Mouse (Mus musculus): ENCODE data around the gene Dcaf12. TPM values are rescaled to one million over a fixed set of nuclear protein-coding genes. Genes with fewer than 3 reads are reported as not detected.

Dcaf12 gene
- 21.1 and 26.3 TPM in 2 replicates for polyA plus RNA-seq (2012; ENCODE audit: insufficient read depth, low replicate concordance)

DNA sequence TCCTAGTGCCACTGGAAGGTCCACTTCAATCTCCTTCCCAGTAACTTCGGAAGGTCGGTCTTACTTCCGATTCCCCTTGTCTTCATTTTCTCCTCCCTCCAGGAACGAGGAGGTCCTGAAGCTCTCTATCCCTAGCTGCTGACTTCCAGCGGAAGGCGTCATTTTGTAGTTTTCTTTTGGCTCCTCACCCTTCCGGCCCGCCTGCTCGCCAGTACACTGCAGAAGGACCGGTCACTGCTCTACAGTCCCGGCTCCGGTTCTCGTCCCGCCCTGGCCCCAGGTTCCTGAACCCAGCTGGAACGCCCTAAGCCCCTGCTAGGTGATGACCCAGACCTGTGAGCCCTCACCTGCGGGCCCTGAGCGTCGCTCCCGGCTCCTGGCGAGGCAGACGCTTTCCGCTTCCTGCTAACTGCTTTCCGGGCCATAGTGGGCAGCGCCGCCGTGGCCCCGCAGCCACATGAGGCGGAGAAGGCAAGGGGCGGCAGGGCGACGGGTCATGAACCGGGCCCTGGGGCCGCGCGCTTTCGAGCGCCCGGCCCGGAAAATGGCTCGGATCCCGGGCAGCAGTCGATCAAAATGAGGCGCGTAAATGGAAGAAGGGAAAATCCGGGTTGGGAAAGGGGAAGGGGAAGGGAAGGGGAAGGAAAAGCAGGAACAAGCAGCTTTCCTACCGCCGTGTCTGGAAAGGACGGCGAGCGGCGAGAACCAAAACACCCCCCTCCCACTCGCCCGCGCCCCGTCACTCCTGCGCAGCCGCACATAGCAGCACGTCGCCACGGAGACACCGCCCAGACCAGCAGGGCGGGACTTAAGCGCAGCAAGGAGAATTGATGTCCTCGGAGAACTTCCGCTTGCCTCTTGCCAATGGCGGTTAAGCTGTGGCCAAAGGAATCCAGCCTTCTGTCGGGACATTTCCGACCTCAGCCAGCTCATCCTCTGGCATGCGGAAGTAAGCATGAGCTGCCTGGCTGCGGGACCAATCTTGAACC lies at the start of gene Dcaf12:
Gene Dcaf12, minus strand, starts transcription at position 749 of the 989 bp plus-strand sequence.
- Histone ChIP-seq H3K9me3 (no peaks in the 10 kb centered on the region), H3K4me1 (peaks cover 70% of the 10 kb centered on the region), H3K36me3 (replicated peaks; ENCODE audit: low read length) (peaks cover 39% of the 10 kb centered on the region), H3K27me3 (replicated peaks) (no peaks in the 10 kb centered on the region), H3K4me3 (replicated peaks) (peak within 1 kb of the TSS; percentile 98)
- TF ChIP-seq GATA1 (IDR thresholded peaks at IDR 0.05; ENCODE audit: borderline replicate concordance, low read length) (no peak), FLI1 (IDR thresholded peaks at IDR 0.05; ENCODE audit: low read length) (0 out of 2 replicates have a peak, but pooled peaks have one; percentile 12)

DNA sequence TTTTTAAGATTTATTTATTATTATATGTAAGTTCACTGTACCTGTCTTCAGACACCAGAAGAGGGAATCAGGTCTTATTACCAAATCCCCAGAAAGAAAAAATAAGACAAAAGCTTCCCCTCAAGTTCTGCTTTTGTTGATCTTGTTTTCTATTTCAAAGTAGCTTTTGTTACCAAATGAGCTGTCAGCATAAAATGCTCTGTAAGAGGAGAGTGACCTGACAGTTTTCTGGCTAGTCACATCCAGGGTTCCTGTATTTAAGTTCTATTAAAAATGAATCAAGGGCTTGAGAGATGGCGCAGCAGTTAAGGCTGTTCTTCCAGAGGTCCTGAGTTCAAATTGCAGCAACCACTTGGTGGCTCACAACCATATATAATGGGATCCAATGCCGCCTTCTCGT lies 46.4 kb upstream of the Dcaf12 start:
- H3K4me1 ChIP-seq = peaks cover 79% of the 10 kb centered on the region
- no peaks in the 10 kb centered on the region for H3K27me3 ChIP-seq (replicated peaks)
- H3K4me3 ChIP-seq (replicated peaks) = no peak overlapping the region
- no peaks in the 10 kb centered on the region for H3K9me3 ChIP-seq
- peaks cover 47% of the 10 kb centered on the region for H3K36me3 ChIP-seq (replicated peaks; ENCODE audit: low read length)
- no peak for TF ChIP-seq FLI1 (IDR thresholded peaks at IDR 0.05; ENCODE audit: low read length)
- TF ChIP-seq GATA1 (IDR thresholded peaks at IDR 0.05; ENCODE audit: borderline replicate concordance, low read length) = no peak

DNA sequence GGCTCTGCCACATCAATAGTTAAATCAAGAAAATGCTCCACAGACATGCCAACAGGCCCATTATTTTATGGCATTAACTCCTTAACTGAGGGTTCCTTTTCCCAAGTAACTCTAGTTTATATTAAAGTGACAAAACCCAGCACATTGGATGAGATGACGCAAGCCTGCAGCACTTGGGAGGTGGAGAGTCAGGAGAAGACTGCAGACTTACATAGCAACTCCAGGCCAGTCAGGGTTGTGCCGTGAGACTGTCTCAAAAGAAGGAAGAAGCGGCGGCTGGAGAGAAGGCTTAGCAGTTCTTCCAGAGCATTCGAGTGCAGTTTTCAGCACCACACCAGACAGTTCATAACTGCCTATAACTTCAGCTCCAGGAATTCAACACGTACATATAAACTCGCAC lies 44.7 kb upstream of the Dcaf12 start:
- H3K27me3 ChIP-seq (replicated peaks) = no peaks in the 10 kb centered on the region
- peaks cover 3% of the 10 kb centered on the region; the same call in 1 of the 2 replicates for H3K9me3 ChIP-seq
- peak overlapping the region; percentile 53 for H3K4me3 ChIP-seq (replicated peaks)
- peaks cover 56% of the 10 kb centered on the region for H3K36me3 ChIP-seq (replicated peaks; ENCODE audit: low read length)
- H3K4me1 ChIP-seq = peaks cover 71% of the 10 kb centered on the region
- TF ChIP-seq GATA1 (IDR thresholded peaks at IDR 0.05; ENCODE audit: borderline replicate concordance, low read length) (no peak), FLI1 (IDR thresholded peaks at IDR 0.05; ENCODE audit: low read length) (no peak)

DNA sequence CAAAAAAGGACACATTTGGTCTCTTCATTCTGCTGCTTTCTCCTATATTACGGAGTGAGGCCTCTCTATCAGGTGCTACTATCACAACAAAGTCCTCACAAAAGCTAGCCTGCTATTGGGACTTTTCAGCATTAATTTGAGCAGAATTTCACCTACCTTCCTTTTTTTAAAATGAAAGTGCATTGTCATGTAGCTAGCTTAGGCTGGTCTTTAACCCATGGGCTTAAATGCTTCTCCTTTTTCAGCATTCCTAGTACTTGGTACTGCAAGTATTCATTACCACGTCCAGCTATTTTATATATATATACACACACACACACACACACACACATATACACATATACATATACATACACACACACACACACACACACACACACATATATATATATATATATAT lies 44.0 kb upstream of the Dcaf12 start:
- peaks cover 3% of the 10 kb centered on the region; the same call in 1 of the 2 replicates for H3K9me3 ChIP-seq
- H3K27me3 ChIP-seq (replicated peaks) = no peaks in the 10 kb centered on the region
- H3K4me3 ChIP-seq (replicated peaks) = peak overlapping the region; percentile 59
- peaks cover 71% of the 10 kb centered on the region for H3K4me1 ChIP-seq
- no peak for TF ChIP-seq FLI1 (IDR thresholded peaks at IDR 0.05; ENCODE audit: low read length)
- no peak for TF ChIP-seq GATA1 (IDR thresholded peaks at IDR 0.05; ENCODE audit: borderline replicate concordance, low read length)
- H3K36me3 ChIP-seq (replicated peaks; ENCODE audit: low read length) = peaks cover 58% of the 10 kb centered on the region

DNA sequence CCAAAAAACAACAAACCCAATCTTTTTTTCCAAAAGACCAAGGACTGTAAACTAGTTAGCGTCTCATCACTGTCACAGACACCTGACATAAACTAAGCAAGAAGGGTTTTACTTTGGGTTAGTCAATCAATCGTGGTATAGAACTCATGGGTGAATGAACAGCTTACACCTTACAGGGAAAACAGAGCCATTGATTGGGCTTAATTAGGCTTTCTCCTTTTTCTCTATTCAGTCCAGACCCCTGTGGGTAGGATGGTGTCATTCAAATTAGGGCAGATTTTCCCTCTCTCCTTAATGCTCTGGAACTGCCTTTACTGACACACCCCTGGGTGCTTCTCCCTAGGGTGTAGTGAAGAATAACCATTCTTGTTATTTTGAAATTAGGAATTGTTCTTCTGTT lies 42.5 kb upstream of the Dcaf12 start:
- Histone ChIP-seq H3K4me3 (replicated peaks) (no peak overlapping the region), H3K36me3 (replicated peaks; ENCODE audit: low read length) (peaks cover 59% of the 10 kb centered on the region), H3K9me3 (peaks cover 3% of the 10 kb centered on the region; the same call in 1 of the 2 replicates), H3K4me1 (peaks cover 71% of the 10 kb centered on the region), H3K27me3 (replicated peaks) (no peaks in the 10 kb centered on the region)
- TF ChIP-seq GATA1 (IDR thresholded peaks at IDR 0.05; ENCODE audit: borderline replicate concordance, low read length) = no peak
- TF ChIP-seq FLI1 (IDR thresholded peaks at IDR 0.05; ENCODE audit: low read length) = no peak

DNA sequence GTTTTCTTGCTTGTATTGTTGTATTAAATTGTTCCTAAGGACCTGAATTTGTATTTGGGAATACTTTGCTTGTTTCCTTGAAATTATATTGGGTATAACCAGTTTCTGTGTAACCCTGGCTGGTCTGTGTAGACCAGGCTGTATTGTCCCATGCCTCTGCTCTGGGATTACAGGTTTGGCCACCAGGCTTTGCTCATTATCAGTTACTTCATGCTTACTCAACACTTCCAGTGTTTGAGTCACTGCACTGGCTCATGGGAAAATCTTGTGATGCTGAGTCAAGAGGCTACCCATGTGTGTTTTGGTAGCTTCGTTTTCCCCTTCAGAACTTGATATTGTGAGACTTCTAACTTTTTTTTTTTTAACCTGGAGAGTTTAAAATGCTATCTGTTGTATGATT lies 38.6 kb upstream of the Dcaf12 start:
- TF ChIP-seq GATA1 (IDR thresholded peaks at IDR 0.05; ENCODE audit: borderline replicate concordance, low read length) = no peak
- no peak for TF ChIP-seq FLI1 (IDR thresholded peaks at IDR 0.05; ENCODE audit: low read length)
- peaks cover 3% of the 10 kb centered on the region; the same call in 1 of the 2 replicates for H3K9me3 ChIP-seq
- peaks cover 52% of the 10 kb centered on the region for H3K36me3 ChIP-seq (replicated peaks; ENCODE audit: low read length)
- no peak overlapping the region for H3K4me3 ChIP-seq (replicated peaks)
- no peaks in the 10 kb centered on the region for H3K27me3 ChIP-seq (replicated peaks)
- peaks cover 54% of the 10 kb centered on the region for H3K4me1 ChIP-seq

DNA sequence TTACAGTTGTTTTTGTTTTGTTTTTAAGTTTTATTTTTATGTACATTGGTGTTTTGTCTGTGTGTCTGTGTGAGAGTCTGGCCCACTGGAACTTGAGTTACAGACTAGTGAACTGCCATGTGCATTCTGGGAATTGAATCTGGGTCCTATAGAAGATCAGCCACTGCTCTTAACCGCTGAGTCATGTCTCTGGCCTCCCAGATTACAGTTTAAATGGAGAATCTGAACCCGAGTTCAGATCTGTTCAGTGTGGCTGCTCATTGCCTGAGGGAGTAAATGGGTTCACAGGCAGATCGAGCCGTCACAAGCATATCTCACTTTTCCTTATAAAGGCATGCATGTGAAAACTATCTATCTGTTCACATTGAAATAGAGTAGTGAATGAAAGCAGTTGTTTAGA lies 38.1 kb upstream of the Dcaf12 start:
- Histone ChIP-seq H3K4me1 (peaks cover 54% of the 10 kb centered on the region), H3K36me3 (replicated peaks; ENCODE audit: low read length) (peaks cover 47% of the 10 kb centered on the region), H3K4me3 (replicated peaks) (no peak overlapping the region), H3K27me3 (replicated peaks) (no peaks in the 10 kb centered on the region), H3K9me3 (peaks cover 3% of the 10 kb centered on the region; the same call in 1 of the 2 replicates)
- TF ChIP-seq GATA1 (IDR thresholded peaks at IDR 0.05; ENCODE audit: borderline replicate concordance, low read length) (no peak), FLI1 (IDR thresholded peaks at IDR 0.05; ENCODE audit: low read length) (no peak)

DNA sequence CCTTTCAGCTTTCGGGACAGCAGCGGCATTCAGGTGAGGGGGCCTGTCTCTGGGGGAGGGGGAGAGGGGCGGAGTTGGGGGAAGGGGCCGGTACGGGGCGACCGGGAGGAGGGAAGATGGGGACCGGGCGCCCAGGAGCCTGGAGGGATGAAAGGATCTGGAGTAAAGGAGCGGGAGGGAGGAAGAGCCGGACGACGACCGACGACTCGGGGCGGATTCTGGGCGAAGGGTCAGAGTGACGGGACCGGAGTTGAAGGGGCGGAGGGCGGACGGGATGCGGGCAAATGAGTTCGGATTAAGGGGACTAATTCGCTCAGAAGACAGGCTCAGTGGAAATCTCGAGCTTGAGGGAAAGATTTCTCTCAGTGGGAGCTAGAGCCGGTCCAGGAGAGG lies 34.5 kb upstream of the Dcaf12 start:
- peaks cover 49% of the 10 kb centered on the region for H3K4me1 ChIP-seq
- TF ChIP-seq GATA1 (IDR thresholded peaks at IDR 0.05; ENCODE audit: borderline replicate concordance, low read length) (no peak), FLI1 (IDR thresholded peaks at IDR 0.05; ENCODE audit: low read length) (no peak)
- peaks cover 15% of the 10 kb centered on the region for H3K36me3 ChIP-seq (replicated peaks; ENCODE audit: low read length)
- no peaks in the 10 kb centered on the region for H3K9me3 ChIP-seq
- peak overlapping the region; percentile 97 for H3K4me3 ChIP-seq (replicated peaks)
- no peaks in the 10 kb centered on the region for H3K27me3 ChIP-seq (replicated peaks)

DNA sequence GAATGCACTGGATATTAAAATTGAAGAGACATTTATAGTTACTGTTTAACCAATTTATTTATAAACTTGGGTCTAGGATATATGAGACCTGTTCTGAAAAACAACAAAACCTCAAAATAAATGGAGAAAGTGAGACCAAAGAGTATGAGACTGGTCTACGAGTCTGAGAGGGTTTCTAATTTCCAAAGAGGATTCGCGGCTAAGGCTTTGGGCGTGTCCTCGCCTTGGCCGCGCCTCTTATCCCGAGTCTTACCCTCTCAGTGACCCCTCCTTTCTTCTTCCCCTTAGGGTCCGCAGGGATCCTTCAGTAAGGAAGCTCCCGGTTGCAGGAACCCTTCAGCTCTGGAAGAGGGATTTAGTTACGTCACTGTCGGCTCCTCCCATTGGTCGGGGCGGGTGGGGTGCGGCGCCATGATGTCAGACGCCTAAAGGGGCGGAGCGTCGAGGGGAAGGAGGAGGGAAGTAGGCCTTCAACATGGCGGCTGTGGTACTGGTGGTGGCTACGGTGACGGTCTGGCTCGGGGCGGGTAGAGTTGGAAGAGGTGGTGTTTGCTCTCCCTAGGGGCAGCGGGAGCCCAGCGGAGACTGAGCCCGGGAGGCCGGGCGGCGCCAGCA lies 34.0 kb upstream of the Dcaf12 start, which contains the start of gene Ubap1:
Gene Ubap1, plus strand, starts transcription at position 413 of the 615 bp plus-strand sequence.
- no peaks in the 10 kb centered on the region for H3K27me3 ChIP-seq (replicated peaks)
- peaks cover 12% of the 10 kb centered on the region for H3K36me3 ChIP-seq (replicated peaks; ENCODE audit: low read length)
- TF ChIP-seq GATA1 (IDR thresholded peaks at IDR 0.05; ENCODE audit: borderline replicate concordance, low read length) (no peak), FLI1 (IDR thresholded peaks at IDR 0.05; ENCODE audit: low read length) (no peak)
- no peaks in the 10 kb centered on the region for H3K9me3 ChIP-seq
- peak within 1 kb of the TSS; percentile 97 for H3K4me3 ChIP-seq (replicated peaks)
- peaks cover 46% of the 10 kb centered on the region for H3K4me1 ChIP-seq
